Mouse (Mus musculus) lung, embryonic 14.5 days (tissue): ENCODE data around the gene Lmnb2. TPM values are rescaled to one million over a fixed set of nuclear protein-coding genes. Genes with fewer than 3 reads are reported as not detected.

Source experiments
- ATAC-seq: fragments of 200-750 bp; cut with Nextera tagmentation; 2 replicates; pipeline ENCODE4 v1.8.0; 2017; ENCODE audit warnings: mild to moderate bottlenecking, moderate TSS enrichment, moderate library complexity; ENCODE audit not compliant: insufficient read depth
- DNase-seq: peaks from one replicate; pipeline ENCODE4 v3.0.0-alpha.2; 2015
- H3K27ac ChIP-seq: fragments of 300-500 bp; sonication (generic); 2 replicates; pipeline ENCODE4 v1.5.1; 2014; ENCODE audit warnings: low read depth, mild to moderate bottlenecking, moderate library complexity
- H3K27me3 ChIP-seq: fragments of 300-500 bp; sonication (generic); 2 replicates; pipeline ENCODE4 v1.6.1; 2014; ENCODE audit warnings: low read length, control low read depth; ENCODE audit not compliant: insufficient read depth
- H3K36me3 ChIP-seq: fragments of 300-500 bp; sonication (generic); 2 replicates; pipeline ENCODE4 v1.6.1; 2014; ENCODE audit warnings: control low read depth; ENCODE audit not compliant: insufficient read depth
- H3K4me1 ChIP-seq: fragments of 300-500 bp; sonication (generic); 2 replicates; pipeline ENCODE4 v1.6.1; 2014; ENCODE audit warnings: antibody characterized with exemption, control low read depth; ENCODE audit not compliant: insufficient read depth
- H3K4me2 ChIP-seq: fragments of 300-500 bp; sonication (generic); 2 replicates; pipeline ENCODE4 v1.6.1; 2014; ENCODE audit warnings: mild to moderate bottlenecking
- H3K4me3 ChIP-seq: fragments of 300-500 bp; sonication (generic); 2 replicates; pipeline ENCODE4 v1.5.1; 2014; ENCODE audit warnings: low read depth, low read length
- H3K9ac ChIP-seq: fragments of 300-500 bp; sonication (generic); 2 replicates; pipeline ENCODE4 v1.6.1; 2014
- H3K9me3 ChIP-seq: fragments of 300-500 bp; sonication (generic); 2 replicates; pipeline ENCODE4 v1.6.1; 2016; ENCODE audit warnings: low read depth, low read length, control low read depth
- CTCF ChIP-seq: IDR thresholded peaks from 2 replicates; pipeline ENCODE4 v1.5.1; 2016; ENCODE audit warnings: antibody characterized with exemption, low read depth
- WGBS: fragments of 180-500 bp; shearing (Covaris S2); extraction: QIAGEN DNeasy Blood & Tissue Kit; methylation state at CpG from one replicate; pipeline ENCODE4 v1.1.7; 2014; 5-methylcytosine and 5-hydroxymethylcytosine counted together
- polyA plus RNA-seq: library from polyadenylated mRNA; unstranded; fragments of >200 nt; fragmentation: Nextera tagmentation; extraction: Ambion mirVana; gene quantifications from 2 replicates; pipeline ENCODE4 v1.2.1, GENCODE M21; 2014

Gene Lmnb2
- polyA plus RNA-seq, 1 experiment from 2014 or later = 24.4 TPM

- H3K9ac ChIP-seq = no peak overlapping the region
- no peaks in the 10 kb centered on the region for H3K4me1 ChIP-seq
- H3K9me3 ChIP-seq = no peaks in the 10 kb centered on the region
- 80% methylated on average over 4 of the region's 6 CpGs for WGBS
- H3K27me3 ChIP-seq = no peaks in the 10 kb centered on the region
- DNase-seq (no peak), ATAC-seq (no peak)
- no peak for TF ChIP-seq CTCF
- no peak overlapping the region for H3K4me3 ChIP-seq
- no peak overlapping the region for H3K4me2 ChIP-seq
- H3K27ac ChIP-seq = no peak overlapping the region
- H3K36me3 ChIP-seq = peaks cover 20% of the 10 kb centered on the region
Observed at GRCm38 (mm10) chr10:80870993-80871392, 47.1 kb downstream of the Lmnb2 start.

- TF ChIP-seq CTCF = no peak
- H3K4me3 ChIP-seq = no peak overlapping the region
- no peaks in the 10 kb centered on the region for H3K9me3 ChIP-seq
- H3K36me3 ChIP-seq = peaks cover 62% of the 10 kb centered on the region
- ATAC-seq = no peak
- WGBS = 90% methylated on average over 16 of the region's 16 CpGs
- no peak overlapping the region for H3K27ac ChIP-seq
- H3K9ac ChIP-seq = no peak overlapping the region
- H3K27me3 ChIP-seq = no peaks in the 10 kb centered on the region
- H3K4me1 ChIP-seq = no peaks in the 10 kb centered on the region; the same call in 1 of the 2 replicates
- no peak overlapping the region for H3K4me2 ChIP-seq
- DNase-seq = no peak
Observed at GRCm38 (mm10) chr10:80864446-80864845, 53.6 kb downstream of the Lmnb2 start.

- WGBS = 88% methylated on average over 5 of the region's 5 CpGs
- H3K27ac ChIP-seq = no peak overlapping the region
- no peaks in the 10 kb centered on the region for H3K9me3 ChIP-seq
- H3K27me3 ChIP-seq = no peaks in the 10 kb centered on the region
- no peak overlapping the region for H3K4me3 ChIP-seq
- no peak overlapping the region for H3K9ac ChIP-seq
- TF ChIP-seq CTCF = no peak
- no peak for DNase-seq
- H3K4me2 ChIP-seq = no peak overlapping the region
- peaks cover 52% of the 10 kb centered on the region for H3K36me3 ChIP-seq
- ATAC-seq = no peak
- no peaks in the 10 kb centered on the region; the same call in 1 of the 2 replicates for H3K4me1 ChIP-seq
Observed at GRCm38 (mm10) chr10:80862305-80862704, 55.7 kb downstream of the Lmnb2 start.

GRCm38 (mm10) chr10:80858350-80858935 lies 59.6 kb downstream of the Lmnb2 start:
- TF ChIP-seq CTCF = no peak
- peak overlapping the region; percentile 85 for H3K9ac ChIP-seq
- no peaks in the 10 kb centered on the region for H3K9me3 ChIP-seq
- no peak for DNase-seq
- peaks cover 20% of the 10 kb centered on the region for H3K36me3 ChIP-seq
- H3K27me3 ChIP-seq = no peaks in the 10 kb centered on the region
- peak overlapping the region; percentile 71 for H3K27ac ChIP-seq
- H3K4me3 ChIP-seq = no peak overlapping the region
- no peak for ATAC-seq
- peak overlapping the region; percentile 99 for H3K4me2 ChIP-seq
- H3K4me1 ChIP-seq = peaks cover 4% of the 10 kb centered on the region; the same call in 1 of the 2 replicates
- WGBS = 57% methylated on average over 7 of the region's 7 CpGs

GRCm38 (mm10) chr10:80857848-80858247 lies 60.2 kb downstream of the Lmnb2 start:
- Histone ChIP-seq H3K9me3 (no peaks in the 10 kb centered on the region), H3K27ac (peak overlapping the region; percentile 71), H3K4me2 (peak overlapping the region; percentile 99), H3K9ac (peak overlapping the region; percentile 85), H3K4me3 (peak overlapping the region; percentile 12; the same call in 1 of the 2 replicates), H3K36me3 (peaks cover 20% of the 10 kb centered on the region), H3K4me1 (peaks cover 4% of the 10 kb centered on the region; the same call in 1 of the 2 replicates), H3K27me3 (no peaks in the 10 kb centered on the region)
- WGBS = 61% methylated on average over 3 of the region's 3 CpGs
- no peak for TF ChIP-seq CTCF
- ATAC-seq (no peak), DNase-seq (no peak)

- no peak for TF ChIP-seq CTCF
- no peaks in the 10 kb centered on the region for H3K9me3 ChIP-seq
- no peaks in the 10 kb centered on the region for H3K27me3 ChIP-seq
- peak overlapping the region; percentile 99 for H3K4me2 ChIP-seq
- H3K9ac ChIP-seq = peak overlapping the region; percentile 85
- H3K4me1 ChIP-seq = peaks cover 4% of the 10 kb centered on the region; the same call in 1 of the 2 replicates
- ATAC-seq = no peak
- WGBS = 52% methylated on average over 8 of the region's 8 CpGs
- DNase-seq = peak; percentile 30
- peak overlapping the region; percentile 71 for H3K27ac ChIP-seq
- H3K4me3 ChIP-seq = peak overlapping the region; percentile 12; the same call in 1 of the 2 replicates
- peaks cover 18% of the 10 kb centered on the region for H3K36me3 ChIP-seq
Observed at GRCm38 (mm10) chr10:80857386-80857785, 60.7 kb downstream of the Lmnb2 start.

- DNase-seq (no peak), ATAC-seq (no peak)
- no peak for TF ChIP-seq CTCF
- Histone ChIP-seq H3K4me2 (peak overlapping the region; percentile 99), H3K27me3 (no peaks in the 10 kb centered on the region), H3K27ac (peak overlapping the region; percentile 71), H3K9ac (peak overlapping the region; percentile 85), H3K4me1 (peaks cover 4% of the 10 kb centered on the region; the same call in 1 of the 2 replicates), H3K4me3 (peak overlapping the region; percentile 12; the same call in 1 of the 2 replicates), H3K9me3 (no peaks in the 10 kb centered on the region), H3K36me3 (peaks cover 18% of the 10 kb centered on the region)
- WGBS = 76% methylated on average over 5 of the region's 5 CpGs
Observed at GRCm38 (mm10) chr10:80856908-80857307, 61.1 kb downstream of the Lmnb2 start.
